Mouse (Mus musculus) liver, postnatal 0 days (tissue): ENCODE results near the gene Spry2.

ENCODE experiments used
- CTCF ChIP-seq: sonication (generic); IDR thresholded peaks from 2 replicates; pipeline ENCODE4 v1.5.1; 2016; ENCODE audit warnings: antibody characterized with exemption, low read depth
- EP300 ChIP-seq: IDR thresholded peaks from 2 replicates; pipeline ENCODE4 v1.6.1; 2016; ENCODE audit warnings: antibody characterized with exemption, low read depth, mild to moderate bottlenecking

DNA sequence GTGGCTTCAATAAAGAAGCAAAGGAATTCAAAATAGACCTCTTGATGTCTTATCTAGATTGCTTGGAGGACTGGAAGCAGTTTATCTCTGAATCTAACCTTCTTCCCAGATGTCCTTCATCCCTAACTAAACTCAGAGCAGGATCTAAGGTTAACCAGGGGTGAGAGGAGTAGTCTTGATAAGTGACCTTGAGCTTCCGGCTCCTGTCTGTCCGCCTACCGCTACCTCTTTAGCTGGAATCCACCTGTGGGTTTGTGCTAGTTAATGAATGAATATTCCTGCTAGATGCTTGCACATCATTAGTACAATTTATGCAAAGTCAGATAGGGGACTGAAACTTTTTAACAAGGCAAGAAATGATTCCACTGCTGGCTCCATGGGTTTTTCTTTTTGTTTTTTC is 4.2 kb upstream of the Spry2 start:
- TF ChIP-seq CTCF (no peak), EP300 (no peak)
